Mouse (Mus musculus): ENCODE measurements around the gene Thap12. TPM values are rescaled to one million over a fixed set of nuclear protein-coding genes. Genes with fewer than 3 reads are reported as not detected.

Thap12 gene
- polyA plus RNA-seq, 2 experiments: 9.5 to 13.6 TPM

GRCm38 (mm10) chr7:98729661-98730271 lies 26.9 kb downstream of the Thap12 start:
- Histone ChIP-seq H3K9me3 (ENCODE audit: control insufficient read depth, low read length) (no peaks in the 10 kb centered on the region), H3K36me3 (replicated peaks; ENCODE audit: control insufficient read depth, insufficient read depth, low read depth) (no peaks in the 10 kb centered on the region), H3K27ac (no peak overlapping the region), H3K9ac (replicated peaks) (no peak overlapping the region), H3K4me1 (replicated peaks; ENCODE audit: control insufficient read depth in 2 of 2, insufficient read depth in 2 of 2, low read length in 1 of 2) (no peaks in the 10 kb centered on the region), H3K4me2 (ENCODE audit: low read depth) (no peak overlapping the region), H3K4me3 (ENCODE audit: insufficient read depth in 1 of 2, low read depth in 2 of 2, low read length in 2 of 2) (no peak overlapping the region), H3K27me3 (ENCODE audit: control insufficient read depth, insufficient read depth, low read length) (no peaks in the 10 kb centered on the region)
- ATAC-seq (ENCODE audit: insufficient read depth) (no peak), DNase-seq (ENCODE audit: low read depth in 3 of 3, low spot score in 3 of 3) (no peak)
- 26% methylated on average over 19 of the region's 19 CpGs for WGBS (ENCODE audit: insufficient replicate concordance)
- TF ChIP-seq CTCF (IDR thresholded peaks at IDR 0.05; ENCODE audit: low read depth): no peak
- TF ChIP-seq EP300 (IDR thresholded peaks at IDR 0.05; ENCODE audit: low read depth): no peak

DNA sequence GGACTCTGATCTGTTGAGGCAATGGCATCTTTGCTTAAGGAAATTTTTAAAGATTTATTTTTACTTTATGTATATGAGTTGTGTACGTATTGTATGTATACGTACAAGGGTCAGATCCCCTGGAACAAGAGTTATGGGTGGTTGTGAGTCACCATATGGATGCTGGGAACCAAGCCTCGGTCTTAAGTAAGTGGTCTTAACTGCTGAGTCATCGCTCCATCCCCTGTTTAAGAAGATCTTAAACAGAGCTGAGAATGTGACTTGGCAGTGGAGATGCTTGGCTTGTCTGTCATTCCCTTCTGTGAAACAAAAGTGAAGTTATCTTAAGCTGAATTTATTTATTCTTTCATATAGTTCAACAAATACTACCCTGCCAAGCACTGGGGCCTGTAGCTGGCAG lies 31.1 kb downstream of the Thap12 start:
- H3K36me3 ChIP-seq (replicated peaks; ENCODE audit: control insufficient read depth, insufficient read depth, low read depth): no peaks in the 10 kb centered on the region
- H3K9me3 ChIP-seq (ENCODE audit: control insufficient read depth, low read length): no peaks in the 10 kb centered on the region
- no peak overlapping the region for H3K4me3 ChIP-seq (ENCODE audit: insufficient read depth in 1 of 2, low read depth in 2 of 2, low read length in 2 of 2)
- ATAC-seq (ENCODE audit: insufficient read depth): no peak
- WGBS (ENCODE audit: insufficient replicate concordance): 63% methylated on average over 4 of the region's 4 CpGs
- no peak for TF ChIP-seq CTCF (IDR thresholded peaks at IDR 0.05; ENCODE audit: low read depth)
- no peak for TF ChIP-seq EP300 (IDR thresholded peaks at IDR 0.05; ENCODE audit: low read depth)
- no peak overlapping the region for H3K27ac ChIP-seq
- H3K27me3 ChIP-seq (ENCODE audit: control insufficient read depth, insufficient read depth, low read length): no peaks in the 10 kb centered on the region
- H3K4me2 ChIP-seq (ENCODE audit: low read depth): no peak overlapping the region
- H3K4me1 ChIP-seq (replicated peaks; ENCODE audit: control insufficient read depth in 2 of 2, insufficient read depth in 2 of 2, low read length in 1 of 2): no peaks in the 10 kb centered on the region
- DNase-seq (ENCODE audit: low read depth in 3 of 3, low spot score in 3 of 3): no peak
- H3K9ac ChIP-seq (replicated peaks): no peak overlapping the region

DNA sequence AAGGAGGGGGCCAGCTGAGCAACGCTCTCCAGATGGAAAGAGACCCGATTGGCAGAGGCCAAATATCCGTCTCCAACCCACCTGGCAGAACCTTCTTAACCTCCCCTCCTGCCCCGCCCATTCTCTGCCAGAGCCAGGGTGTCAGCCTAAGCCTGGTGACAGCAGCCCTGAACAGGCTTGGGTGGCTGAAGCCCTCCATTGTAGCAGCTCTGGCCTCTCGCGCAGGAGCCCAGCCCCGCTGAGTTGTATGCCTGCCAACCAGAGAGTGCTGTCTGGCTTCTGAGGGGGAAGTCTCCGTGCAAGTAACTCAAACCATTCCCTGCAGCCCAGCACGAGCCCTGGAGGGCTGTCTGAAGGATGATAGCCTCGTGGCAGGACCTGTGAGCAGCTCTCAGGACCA lies 32.0 kb downstream of the Thap12 start:
- DNase-seq (ENCODE audit: low read depth in 3 of 3, low spot score in 3 of 3) (no peak), ATAC-seq (ENCODE audit: insufficient read depth) (no peak)
- WGBS (ENCODE audit: insufficient replicate concordance): 36% methylated on average over 10 of the region's 10 CpGs

DNA sequence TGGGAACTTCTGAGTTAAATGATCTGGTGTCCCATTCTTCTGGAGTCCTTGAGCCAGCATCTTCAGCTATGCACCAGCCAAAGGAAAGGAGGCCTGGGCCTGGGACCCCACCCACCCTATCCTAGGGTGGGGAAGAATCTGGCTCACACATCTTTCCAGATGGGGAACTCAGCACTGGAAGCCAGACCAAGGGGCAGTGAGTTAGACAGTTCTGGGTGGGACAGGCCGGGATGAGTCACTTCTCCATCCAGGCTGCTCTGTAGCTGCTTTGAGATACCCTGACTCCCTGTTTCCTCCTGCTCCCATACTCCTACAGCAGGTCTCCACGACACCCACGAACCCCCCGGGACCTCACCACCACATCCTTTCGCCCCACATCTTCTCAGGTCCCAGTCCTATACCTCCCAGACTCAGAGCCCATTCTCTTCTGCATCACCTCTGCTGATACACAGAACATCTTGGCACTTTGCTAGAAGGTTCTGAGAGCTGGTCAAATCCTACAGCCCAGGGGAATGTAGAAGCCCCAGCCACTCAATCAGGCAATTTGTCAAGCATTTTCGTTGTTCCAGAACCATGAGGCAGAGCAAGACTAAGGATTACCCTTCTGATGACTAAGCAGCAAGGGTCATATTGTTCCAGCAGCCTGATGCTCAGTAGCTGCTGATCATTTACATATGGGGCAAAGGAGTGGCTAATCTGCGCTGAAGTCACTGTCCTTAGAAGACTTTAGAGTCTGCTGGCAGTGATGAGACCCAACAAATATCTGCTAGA lies 34.1 kb downstream of the Thap12 start:
- Histone ChIP-seq H3K9ac (replicated peaks) (no peak overlapping the region), H3K4me1 (replicated peaks; ENCODE audit: control insufficient read depth in 2 of 2, insufficient read depth in 2 of 2, low read length in 1 of 2) (no peaks in the 10 kb centered on the region), H3K4me3 (ENCODE audit: insufficient read depth in 1 of 2, low read depth in 2 of 2, low read length in 2 of 2) (no peak overlapping the region), H3K27me3 (ENCODE audit: control insufficient read depth, insufficient read depth, low read length) (no peaks in the 10 kb centered on the region), H3K27ac (no peak overlapping the region), H3K36me3 (replicated peaks; ENCODE audit: control insufficient read depth, insufficient read depth, low read depth) (no peaks in the 10 kb centered on the region), H3K4me2 (ENCODE audit: low read depth) (no peak overlapping the region), H3K9me3 (ENCODE audit: control insufficient read depth, low read length) (no peaks in the 10 kb centered on the region)
- DNase-seq (ENCODE audit: low read depth in 3 of 3, low spot score in 3 of 3) (no peak), ATAC-seq (ENCODE audit: insufficient read depth) (no peak)
- TF ChIP-seq CTCF (IDR thresholded peaks at IDR 0.05; ENCODE audit: low read depth) (no peak), EP300 (IDR thresholded peaks at IDR 0.05; ENCODE audit: low read depth) (no peak)
- 59% methylated on average over 7 of the region's 7 CpGs for WGBS (ENCODE audit: insufficient replicate concordance)

More for the DNA sequence above, 32.0 kb downstream of the Thap12 start:
- no peaks in the 10 kb centered on the region for H3K27me3 ChIP-seq (ENCODE audit: control insufficient read depth, insufficient read depth, low read length)
- H3K9ac ChIP-seq (replicated peaks): no peak overlapping the region
- H3K4me1 ChIP-seq (replicated peaks; ENCODE audit: control insufficient read depth in 2 of 2, insufficient read depth in 2 of 2, low read length in 1 of 2): no peaks in the 10 kb centered on the region
- no peak for TF ChIP-seq CTCF (IDR thresholded peaks at IDR 0.05; ENCODE audit: low read depth)
- no peak for TF ChIP-seq EP300 (IDR thresholded peaks at IDR 0.05; ENCODE audit: low read depth)
- no peak overlapping the region for H3K4me3 ChIP-seq (ENCODE audit: insufficient read depth in 1 of 2, low read depth in 2 of 2, low read length in 2 of 2)
- H3K9me3 ChIP-seq (ENCODE audit: control insufficient read depth, low read length): no peaks in the 10 kb centered on the region
- H3K27ac ChIP-seq: no peak overlapping the region
- H3K4me2 ChIP-seq (ENCODE audit: low read depth): no peak overlapping the region
- no peaks in the 10 kb centered on the region for H3K36me3 ChIP-seq (replicated peaks; ENCODE audit: control insufficient read depth, insufficient read depth, low read depth)

GRCm38 (mm10) chr7:98740363-98740762 lies 37.5 kb downstream of the Thap12 start:
- WGBS (ENCODE audit: insufficient replicate concordance): 6% methylated on average over 5 of the region's 5 CpGs
- Histone ChIP-seq H3K36me3 (replicated peaks; ENCODE audit: control insufficient read depth, insufficient read depth, low read depth) (no peaks in the 10 kb centered on the region), H3K9ac (replicated peaks) (no peak overlapping the region), H3K9me3 (ENCODE audit: control insufficient read depth, low read length) (no peaks in the 10 kb centered on the region), H3K4me2 (ENCODE audit: low read depth) (no peak overlapping the region), H3K27ac (no peak overlapping the region), H3K4me3 (ENCODE audit: insufficient read depth in 1 of 2, low read depth in 2 of 2, low read length in 2 of 2) (no peak overlapping the region), H3K27me3 (ENCODE audit: control insufficient read depth, insufficient read depth, low read length) (no peaks in the 10 kb centered on the region), H3K4me1 (replicated peaks; ENCODE audit: control insufficient read depth in 2 of 2, insufficient read depth in 2 of 2, low read length in 1 of 2) (no peaks in the 10 kb centered on the region)
- ATAC-seq (ENCODE audit: insufficient read depth) (no peak), DNase-seq (ENCODE audit: low read depth in 3 of 3, low spot score in 3 of 3) (no peak)
- TF ChIP-seq CTCF (IDR thresholded peaks at IDR 0.05; ENCODE audit: low read depth) (no peak), EP300 (IDR thresholded peaks at IDR 0.05; ENCODE audit: low read depth) (no peak)

All from liver, embryonic 14.5 days (tissue).